Mouse (Mus musculus): ENCODE data around the gene Vmn1r16. TPM values are rescaled to one million over a fixed set of nuclear protein-coding genes. Genes with fewer than 3 reads are reported as not detected.
"Not testable (repeated sequence)": the region's sequence is repeated elsewhere in the genome, so short reads cannot be mapped to it uniquely, and the experiment has no call there.

Vmn1r16 gene
- not detected for total RNA-seq (2021)
- long read RNA-seq, experiment 1 = 0 reads
- long read RNA-seq, experiment 2 = 0 reads

- DNase-seq (ENCODE audit: low spot score in 2 of 2) = no peak
Observed at GRCm38 (mm10) chr6:57329394-57329793, at the start of gene Vmn1r16. Gene Vmn1r16, minus strand, starts transcription at chr6:57329494.

- DNase-seq (ENCODE audit: low spot score in 2 of 2) = no peak
Observed at GRCm38 (mm10) chr6:57367496-57367895, 38.2 kb upstream of the Vmn1r16 start.

- not testable (repeated sequence) for DNase-seq (ENCODE audit: low spot score in 2 of 2)
Observed at GRCm38 (mm10) chr6:57365866-57366265, 36.6 kb upstream of the Vmn1r16 start.

- no peak for DNase-seq (ENCODE audit: low spot score in 2 of 2)
Observed at GRCm38 (mm10) chr6:57363627-57364026, 34.3 kb upstream of the Vmn1r16 start, which contains the start of gene Vmn1r17. Gene Vmn1r17, minus strand, starts transcription at chr6:57363727.

GRCm38 (mm10) chr6:57356864-57357263, 27.6 kb upstream of the Vmn1r16 start:
- no peak for DNase-seq (ENCODE audit: low spot score in 2 of 2)

- DNase-seq (ENCODE audit: low spot score in 2 of 2) = no peak
Observed at GRCm38 (mm10) chr6:57326176-57326575, 3.1 kb downstream of the Vmn1r16 start.

- DNase-seq (ENCODE audit: low spot score in 2 of 2) = no peak
Observed at GRCm38 (mm10) chr6:57278952-57279351, 50.3 kb downstream of the Vmn1r16 start.

GRCm38 (mm10) chr6:57272517-57272916, 56.8 kb downstream of the Vmn1r16 start:
- no peak for DNase-seq (ENCODE audit: low spot score in 2 of 2)

GRCm38 (mm10) chr6:57271881-57272280, 57.4 kb downstream of the Vmn1r16 start:
- no peak for DNase-seq (ENCODE audit: low spot score in 2 of 2)

Other genes starting within 250 kb of the Vmn1r16 start
- gene Vmn1r10, start 220.0 kb downstream of the Vmn1r16 start, total RNA-seq (2021) = not detected
- gene Vmn1r11, start 196.0 kb downstream of the Vmn1r16 start, total RNA-seq (2021) = not detected
- gene Vmn1r12, start 172.6 kb downstream of the Vmn1r16 start, total RNA-seq (2021) = not detected
- gene Vmn1r13, start 126.2 kb downstream of the Vmn1r16 start, total RNA-seq (2021) = not detected
- gene Vmn1r14, start 97.8 kb downstream of the Vmn1r16 start, total RNA-seq (2021) = not detected
- not detected for gene Vmn1r15, start 71.5 kb downstream of the Vmn1r16 start, total RNA-seq (2021)
- gene Vmn1r17, start 34.2 kb upstream of the Vmn1r16 start, total RNA-seq (2021) = not detected
- not detected for gene Vmn1r18, start 66.3 kb upstream of the Vmn1r16 start, total RNA-seq (2021)
- gene Vmn1r19, start 74.3 kb upstream of the Vmn1r16 start, total RNA-seq (2021) = not detected
- gene Vmn1r20, start 99.4 kb upstream of the Vmn1r16 start, total RNA-seq (2021) = not detected
- 10 to 100 TPM; 89.7 to 90.4 TPM for gene Ppm1k, start 206.0 kb upstream of the Vmn1r16 start, total RNA-seq (2021)